Mouse (Mus musculus) cortical plate, adult 2 months (tissue): ENCODE data around the gene Slc48a1. TPM values are rescaled to one million over a fixed set of nuclear protein-coding genes. Genes with fewer than 3 reads are reported as not detected.

Experiments
- H3K27ac ChIP-seq: fragments of 200-500 bp; 2 replicates; pipeline ENCODE4 v1.5.1; 2012; ENCODE audit warnings: low read length, control low read depth, inconsistent platforms; ENCODE audit not compliant: insufficient read depth
- H3K4me1 ChIP-seq: fragments of 200-500 bp; 2 replicates; pipeline ENCODE4 v1.6.1; 2011; ENCODE audit warnings: low read length; ENCODE audit not compliant: control insufficient read depth, insufficient read depth
- H3K4me3 ChIP-seq: fragments of 200-500 bp; 2 replicates; pipeline ENCODE4 v1.5.1; 2011; ENCODE audit warnings: mild to moderate bottlenecking, low read length, control low read depth; ENCODE audit not compliant: insufficient read depth
- CTCF ChIP-seq: fragments of 200-500 bp; IDR thresholded peaks from 2 replicates; pipeline ENCODE4 v1.5.1; 2011; ENCODE audit warnings: mild to moderate bottlenecking, control low read depth, low read length; ENCODE audit not compliant: insufficient read depth; ENCODE audit errors: extremely low read depth
- POLR2A ChIP-seq: fragments of 200-500 bp; IDR thresholded peaks from 2 replicates; pipeline ENCODE4 v1.6.1; 2011; ENCODE audit warnings: mild to moderate bottlenecking, low read length, control low read depth; ENCODE audit not compliant: insufficient read depth; ENCODE audit errors: extremely low read depth
- polyA plus RNA-seq: library from polyadenylated mRNA; depleted of rRNA; stranded (reverse); fragments of >200 nt; gene quantifications from 2 replicates; pipeline ENCODE4 v1.2.3, GENCODE M21; 2012

Gene Slc48a1
- polyA plus RNA-seq, 1 experiment: 155 TPM

DNA sequence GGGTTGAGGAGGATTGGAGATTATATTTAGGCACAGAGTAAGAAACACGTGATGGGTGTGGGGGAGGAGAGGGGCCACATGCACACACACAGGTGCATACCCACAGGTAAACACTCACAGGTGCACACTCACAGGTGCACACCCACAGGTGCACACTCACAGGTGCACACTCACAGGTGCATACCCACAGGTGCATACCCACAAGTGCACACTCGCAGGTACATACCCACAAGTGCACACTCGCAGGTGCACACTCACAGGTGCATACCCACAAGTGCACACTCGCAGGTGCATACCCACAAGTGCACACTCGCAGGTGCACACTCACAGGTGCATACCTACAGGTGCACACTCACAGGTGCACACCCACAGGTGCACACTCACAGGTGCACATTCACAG, 32.1 kb downstream of the Slc48a1 start:
- Histone ChIP-seq H3K4me3 (no peak overlapping the region), H3K4me1 (peaks cover 18% of the 10 kb centered on the region), H3K27ac (no peak overlapping the region)
- TF ChIP-seq POLR2A (no peak), CTCF (no peak)

- TF ChIP-seq CTCF: no peak
- TF ChIP-seq POLR2A: no peak
- peak overlapping the region; percentile 53 for H3K27ac ChIP-seq
- peaks cover 18% of the 10 kb centered on the region for H3K4me1 ChIP-seq
- H3K4me3 ChIP-seq: no peak overlapping the region
Observed at GRCm38 (mm10) chr15:97811307-97811706, 33.0 kb downstream of the Slc48a1 start.

DNA sequence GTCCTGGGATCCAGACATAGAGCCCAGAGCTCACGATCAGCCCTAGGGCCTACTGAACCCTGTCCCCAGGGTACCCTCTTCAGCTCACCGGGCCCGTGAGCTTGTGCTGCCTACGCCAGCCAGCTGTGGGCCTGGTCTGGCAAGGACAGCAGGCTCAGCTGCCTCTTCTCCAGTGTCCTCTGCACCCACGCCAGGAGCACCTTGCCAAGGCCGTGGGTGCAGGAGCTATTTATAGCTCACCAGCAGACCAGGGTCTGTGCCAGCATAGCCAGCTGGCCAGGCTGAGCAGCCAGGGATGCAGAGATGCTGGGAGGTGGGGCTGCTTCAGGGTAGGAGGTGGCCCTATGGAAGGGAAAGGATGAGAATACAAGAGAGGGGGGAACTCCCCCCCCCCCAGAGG, 33.8 kb downstream of the Slc48a1 start:
- H3K4me3 ChIP-seq: no peak overlapping the region
- peaks cover 18% of the 10 kb centered on the region for H3K4me1 ChIP-seq
- TF ChIP-seq POLR2A (no peak), CTCF (no peak)
- peak overlapping the region; percentile 90 for H3K27ac ChIP-seq

- H3K27ac ChIP-seq: peak overlapping the region; percentile 90
- peaks cover 18% of the 10 kb centered on the region for H3K4me1 ChIP-seq
- H3K4me3 ChIP-seq: no peak overlapping the region
- TF ChIP-seq CTCF (no peak), POLR2A (no peak)
Observed at GRCm38 (mm10) chr15:97812875-97813274, 34.6 kb downstream of the Slc48a1 start.

DNA sequence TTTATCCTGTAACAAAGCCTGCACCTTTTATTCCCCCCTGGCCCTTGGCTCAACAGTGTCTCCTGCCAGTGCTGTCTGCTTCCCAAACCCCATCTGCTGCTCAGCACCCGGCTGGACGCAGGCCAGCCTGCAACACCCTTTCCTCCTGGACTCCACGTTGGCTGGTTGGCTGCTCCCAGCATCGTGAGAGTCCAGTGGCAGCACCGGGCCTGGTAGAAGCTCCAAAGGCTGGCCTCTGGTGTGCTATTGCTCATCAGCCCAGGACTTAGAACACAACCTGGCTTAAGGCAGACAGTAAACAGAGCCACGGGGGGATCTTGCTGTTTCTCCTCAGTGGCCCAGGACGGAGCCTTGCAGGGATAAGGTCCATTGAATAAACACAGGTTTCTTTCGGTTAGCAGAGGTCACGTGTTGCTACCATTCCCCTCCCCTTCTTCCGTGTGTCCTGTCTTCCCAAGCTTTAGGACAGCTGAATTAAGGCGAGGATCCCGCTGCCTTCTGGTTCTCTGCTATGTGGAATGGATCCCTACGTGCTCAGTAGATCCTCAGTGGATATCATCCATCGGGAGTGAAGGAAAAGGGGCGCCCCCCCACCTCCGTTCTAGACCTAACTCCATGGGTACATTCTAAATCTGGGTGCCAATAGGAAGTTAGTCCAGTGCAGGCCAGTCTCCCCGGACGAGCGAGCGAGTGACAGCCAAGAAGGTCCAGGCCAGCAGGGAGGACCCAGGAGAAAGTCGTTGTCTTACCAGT, 35.3 kb downstream of the Slc48a1 start:
- TF ChIP-seq POLR2A (no peak), CTCF (no peak)
- Histone ChIP-seq H3K4me3 (no peak overlapping the region), H3K27ac (peak overlapping the region; percentile 90; the same call in 1 of the 2 replicates), H3K4me1 (peaks cover 18% of the 10 kb centered on the region)

DNA sequence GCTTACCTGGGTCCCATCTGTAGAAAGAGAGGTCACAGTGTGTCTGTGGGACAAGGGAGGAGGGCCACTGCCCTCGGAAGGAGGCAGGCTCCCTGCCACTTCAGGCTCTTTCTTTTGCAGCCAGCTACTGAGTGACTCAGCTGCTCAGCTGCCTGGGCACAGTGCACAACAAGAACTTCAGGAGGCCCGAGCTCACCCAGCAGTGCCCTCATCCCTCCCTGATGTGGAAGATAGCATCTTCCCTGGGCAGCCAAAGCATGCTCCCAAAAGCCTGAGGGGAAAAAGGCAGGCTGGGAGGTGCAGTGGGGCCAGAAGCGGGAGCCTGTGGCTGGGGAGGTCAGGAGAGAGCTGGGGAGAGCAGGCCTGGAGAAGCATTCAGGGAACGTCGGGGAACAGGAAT, 36.4 kb downstream of the Slc48a1 start:
- peak overlapping the region; percentile 20; the same call in 1 of the 2 replicates for H3K27ac ChIP-seq
- TF ChIP-seq POLR2A (no peak), CTCF (no peak)
- H3K4me3 ChIP-seq: no peak overlapping the region
- peaks cover 18% of the 10 kb centered on the region for H3K4me1 ChIP-seq

- Histone ChIP-seq H3K27ac (no peak overlapping the region), H3K4me3 (no peak overlapping the region), H3K4me1 (peaks cover 18% of the 10 kb centered on the region)
- TF ChIP-seq CTCF (no peak), POLR2A (no peak)
Observed at GRCm38 (mm10) chr15:97815254-97815653, 36.9 kb downstream of the Slc48a1 start.

DNA sequence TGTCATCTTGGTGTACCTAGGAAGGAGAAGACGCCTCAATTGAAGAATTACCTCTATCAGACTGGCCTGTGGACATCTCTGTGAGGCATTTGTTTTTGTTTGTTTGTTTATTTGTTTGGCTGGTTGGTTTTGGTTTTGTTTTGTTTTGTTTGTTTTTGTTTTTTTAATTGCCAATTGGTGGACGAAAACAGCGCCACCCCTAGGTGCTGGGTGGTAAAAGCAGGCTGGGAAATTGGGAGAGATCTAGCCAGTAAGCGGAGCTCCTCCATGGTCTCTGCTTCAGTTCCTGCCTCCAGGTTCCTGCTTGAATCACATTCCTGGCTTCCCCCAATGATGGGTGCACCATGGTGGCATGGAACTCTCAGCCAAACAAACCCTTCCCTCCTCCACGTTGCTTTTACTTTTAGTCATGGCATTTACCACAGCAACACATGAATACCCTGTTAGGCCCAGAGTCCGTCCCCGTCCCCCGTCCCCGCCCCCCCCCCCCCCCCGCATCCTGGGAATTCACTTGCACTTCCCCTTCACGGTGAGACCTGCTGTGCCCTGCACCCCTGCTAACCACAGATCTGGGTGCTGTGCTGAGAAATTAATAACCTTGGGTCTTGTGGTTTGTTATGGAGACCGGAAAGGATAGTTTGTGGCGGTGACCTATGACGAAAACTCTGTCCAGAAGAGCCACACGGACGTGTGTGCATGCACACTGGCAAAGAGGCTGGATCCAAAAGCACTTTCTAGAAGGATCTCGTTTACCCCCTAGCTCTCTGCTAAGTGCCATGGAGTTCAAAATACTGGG, 38.1 kb downstream of the Slc48a1 start:
- Histone ChIP-seq H3K4me3 (no peak overlapping the region), H3K27ac (no peak overlapping the region), H3K4me1 (peaks cover 18% of the 10 kb centered on the region)
- TF ChIP-seq CTCF (no peak), POLR2A (no peak)

DNA sequence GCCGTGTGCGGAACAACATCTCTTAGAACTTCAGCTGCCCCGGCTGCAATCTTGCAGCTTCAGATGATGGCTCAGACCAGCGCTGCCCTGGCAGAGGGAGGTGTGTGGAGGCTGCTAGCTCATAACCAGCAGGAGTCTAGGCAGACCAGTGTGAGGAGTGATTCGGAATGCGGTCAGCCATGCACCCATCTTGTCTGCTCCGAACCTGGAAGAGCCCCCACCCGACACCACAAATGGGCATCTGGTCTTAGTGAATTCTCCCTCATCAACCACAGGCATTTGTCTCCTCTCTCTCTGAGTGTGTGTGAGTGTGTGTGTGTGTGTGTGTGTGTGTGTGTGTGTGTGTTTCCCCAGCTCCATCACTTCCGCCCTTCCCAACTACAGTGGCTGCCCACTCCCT, 41.6 kb downstream of the Slc48a1 start:
- no peak overlapping the region for H3K27ac ChIP-seq

More for the DNA sequence above, 41.6 kb downstream of the Slc48a1 start:
- TF ChIP-seq CTCF (no peak), POLR2A (no peak)
- no peak overlapping the region for H3K4me3 ChIP-seq
- peaks cover 16% of the 10 kb centered on the region for H3K4me1 ChIP-seq
